Mouse (Mus musculus): ENCODE measurements around the gene Tenm4. TPM values are rescaled to one million over a fixed set of nuclear protein-coding genes. Genes with fewer than 3 reads are reported as not detected.
A peak's percentile ranks its signal among the peaks of the same experiment; 100 is the strongest.

The Tenm4 gene
- total RNA-seq, 2 experiments from 2014 or later = 127 to 178 TPM

DNA sequence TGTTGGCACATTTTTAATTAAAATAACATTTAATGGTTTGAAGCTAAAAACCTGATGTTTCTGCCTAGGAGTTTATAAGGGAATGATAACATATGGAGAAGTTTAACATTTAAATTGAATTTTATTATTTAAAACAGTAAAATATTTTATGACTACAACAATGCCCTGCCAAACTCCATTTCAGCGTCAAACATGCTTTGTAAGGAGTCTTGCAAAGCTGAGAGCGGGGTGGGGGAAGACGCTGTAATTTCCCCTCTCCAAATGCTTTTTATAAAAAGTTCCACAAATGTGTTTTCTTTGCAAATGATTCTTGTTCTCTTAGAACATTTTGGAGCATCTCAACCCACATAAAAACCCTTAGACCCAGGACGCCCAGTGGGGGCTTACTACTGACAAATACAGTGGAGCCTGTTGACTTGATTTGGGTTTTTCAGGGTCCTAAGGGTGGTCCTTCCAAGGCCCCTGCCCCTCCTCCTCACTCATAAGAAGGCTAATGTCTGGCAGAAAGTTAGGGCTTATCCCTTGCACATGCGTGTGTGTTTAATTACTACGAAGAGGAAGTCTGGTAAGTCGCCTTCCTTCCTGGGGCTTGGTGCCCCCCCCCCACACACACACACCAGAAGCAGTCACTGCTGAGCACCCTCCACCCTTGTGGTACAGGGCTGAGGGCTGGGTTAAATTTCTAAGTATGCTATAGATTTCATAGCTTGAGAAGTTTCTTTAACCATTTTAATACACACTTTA is 563.4 kb downstream of the Tenm4 start:
- no peak for DNase-seq (ENCODE audit: low spot score in 2 of 2)
- intact Hi-C loops (cut with DNase I) = no loop called here

DNA sequence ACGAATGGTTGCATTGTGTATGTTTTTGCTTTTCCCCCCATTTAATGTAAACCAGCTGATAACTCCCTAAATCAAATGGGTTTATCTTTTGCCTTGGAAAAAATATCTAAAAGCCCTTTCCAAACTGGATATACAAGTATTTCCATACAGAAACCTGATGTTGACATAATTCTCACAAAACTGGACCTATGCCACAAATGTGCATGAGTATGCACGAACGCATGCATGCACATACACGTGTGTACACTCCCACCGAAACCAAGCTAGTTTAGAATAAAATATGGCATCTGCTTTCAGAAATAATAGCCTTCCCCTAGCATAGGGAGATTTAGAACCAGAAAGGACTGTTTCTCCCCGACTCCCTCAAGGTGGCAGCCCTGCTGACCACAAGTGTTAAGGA is 569.6 kb downstream of the Tenm4 start:
- intact Hi-C loops (cut with DNase I) = no loop called here

DNA sequence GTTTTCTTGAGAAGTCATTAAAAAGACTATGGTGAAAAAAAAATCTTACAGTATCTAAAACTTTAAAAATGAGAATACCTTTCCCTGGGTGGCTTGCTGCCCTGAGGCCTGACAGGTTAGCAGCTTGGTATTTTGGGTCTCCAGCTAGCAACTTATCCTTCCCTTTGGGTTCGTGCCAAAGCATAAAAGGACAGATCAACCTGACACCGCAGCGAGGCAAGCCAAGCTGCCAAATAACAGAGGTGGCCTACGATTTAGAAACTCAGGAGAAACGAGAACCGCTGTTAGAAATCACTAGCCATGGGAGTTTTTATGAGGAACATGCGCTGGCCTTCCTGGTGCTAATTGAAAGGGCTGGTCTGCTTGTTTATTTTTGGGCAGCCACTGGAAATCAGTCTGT is 571.2 kb downstream of the Tenm4 start:
- no peak for DNase-seq (ENCODE audit: low spot score in 2 of 2)
- intact Hi-C loops (cut with DNase I) = no loop called here

More for the DNA sequence above, 569.6 kb downstream of the Tenm4 start:
- DNase-seq (ENCODE audit: low spot score in 2 of 2) = no peak

DNA sequence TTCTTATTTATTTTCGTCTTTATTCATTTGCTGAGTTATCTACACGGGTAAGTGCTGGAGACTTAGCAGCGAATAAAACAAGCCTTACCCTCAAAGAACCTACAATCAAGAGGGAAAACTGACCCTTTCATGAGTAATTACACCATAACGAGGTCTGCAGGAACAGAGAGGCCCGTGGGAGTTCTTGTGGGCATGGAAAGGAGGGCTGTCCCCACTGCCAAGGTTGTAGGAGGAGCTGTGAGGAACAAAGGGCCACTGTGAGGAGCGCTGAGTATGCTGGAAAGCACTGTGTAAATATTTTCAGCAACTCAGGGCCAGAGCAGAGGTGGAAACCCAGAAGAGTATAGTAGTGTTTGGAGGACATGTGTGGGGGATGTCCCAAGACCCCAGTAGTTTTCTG is 574.9 kb downstream of the Tenm4 start:
- intact Hi-C loops (cut with DNase I) = no loop called here
- peak in 1 of 2 experiments; percentile 34 for DNase-seq (ENCODE audit: low spot score in 2 of 2)

DNA sequence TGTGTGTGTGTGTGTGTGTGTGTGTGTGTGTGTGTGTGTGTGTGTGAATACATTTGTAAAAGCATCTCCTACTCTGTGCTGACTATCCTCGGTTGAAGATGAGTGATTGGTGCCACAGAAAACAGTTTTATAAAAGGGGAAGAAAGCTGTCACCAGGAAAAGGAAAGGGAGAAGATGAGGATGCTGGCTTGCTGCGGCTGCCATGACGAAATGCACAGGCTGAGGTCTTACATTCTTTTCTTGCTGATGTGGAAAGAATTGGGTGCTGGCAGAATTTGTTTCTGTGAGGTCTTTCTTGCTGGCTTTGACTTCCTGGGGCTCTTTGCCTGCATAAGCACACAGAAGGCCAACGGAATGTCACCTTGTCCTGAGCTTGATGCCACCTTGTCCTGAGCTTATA is 575.7 kb downstream of the Tenm4 start:
- intact Hi-C loops (cut with DNase I) = no loop called here

DNA sequence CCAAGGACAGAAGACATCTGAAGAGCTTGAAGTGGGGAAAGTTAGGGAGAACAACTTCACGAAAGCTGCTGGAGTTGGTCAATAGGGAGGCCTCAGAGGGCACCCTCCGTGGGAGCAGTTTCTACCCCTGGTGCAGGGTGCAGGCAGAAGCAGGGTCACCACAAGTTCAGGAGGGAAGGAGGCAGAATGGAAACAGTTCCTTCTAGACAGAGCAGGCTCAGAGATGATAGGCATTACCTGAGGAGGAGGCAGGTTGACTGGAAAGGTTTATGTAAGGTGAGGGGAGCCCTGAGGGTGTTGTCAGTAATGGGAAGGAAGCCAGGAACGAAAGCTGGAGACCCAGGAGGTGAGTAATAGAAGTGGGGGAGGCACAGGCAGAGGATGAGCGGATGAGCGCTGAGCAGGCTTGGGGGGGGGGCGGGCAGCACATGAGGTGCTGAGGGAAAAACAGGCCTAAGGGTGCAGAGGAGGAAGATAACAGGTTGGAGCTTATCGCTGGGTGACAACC is 577.5 kb downstream of the Tenm4 start:
- intact Hi-C loops (cut with DNase I) = no loop called here
- DNase-seq (ENCODE audit: low spot score in 2 of 2) = no peak

More for the DNA sequence above, 575.7 kb downstream of the Tenm4 start:
- DNase-seq (ENCODE audit: low spot score in 2 of 2) = no peak

DNA sequence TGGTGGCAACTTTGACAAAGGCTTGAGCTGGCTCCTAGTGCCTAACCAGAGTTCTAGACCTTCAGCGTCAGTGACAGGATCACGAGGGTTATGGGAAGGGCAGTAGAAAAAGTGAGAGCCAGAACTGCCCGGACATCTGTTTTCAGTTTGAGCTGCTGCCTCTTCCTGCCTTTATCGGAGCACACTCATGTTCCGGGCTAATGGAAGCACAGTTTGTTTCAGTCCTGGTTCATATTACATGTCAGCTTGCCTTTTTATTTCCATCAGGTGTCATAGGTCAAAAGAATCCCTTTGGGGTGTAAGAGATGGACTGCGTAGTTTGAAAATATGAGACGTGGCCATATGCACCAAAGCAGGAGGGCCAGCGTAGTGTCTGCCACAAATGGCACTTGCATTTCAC is 578.7 kb downstream of the Tenm4 start:
- no peak for DNase-seq (ENCODE audit: low spot score in 2 of 2)
- intact Hi-C loops (cut with DNase I) = no loop called here

DNA sequence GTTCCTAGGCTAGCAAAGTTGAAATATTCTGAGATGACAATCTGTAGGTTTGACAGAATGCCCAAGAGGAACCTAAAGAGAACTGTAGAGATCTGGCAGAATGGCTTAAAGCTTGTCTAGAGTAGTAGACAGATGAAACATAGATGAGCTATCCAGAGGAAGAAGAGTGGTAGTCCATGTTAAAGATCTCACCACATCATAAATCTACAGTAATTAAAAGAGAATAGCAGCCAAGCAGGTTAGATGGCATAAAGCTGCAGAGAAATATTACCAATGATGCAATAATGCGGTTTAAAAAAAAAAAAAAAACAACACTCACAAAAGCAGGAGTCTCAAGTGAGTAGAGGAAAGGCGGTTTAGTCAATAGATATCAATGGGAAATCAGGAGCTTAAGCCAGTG is 580.2 kb downstream of the Tenm4 start:
- intact Hi-C loops (cut with DNase I) = no loop called here
- no peak for DNase-seq (ENCODE audit: low spot score in 2 of 2)

DNA sequence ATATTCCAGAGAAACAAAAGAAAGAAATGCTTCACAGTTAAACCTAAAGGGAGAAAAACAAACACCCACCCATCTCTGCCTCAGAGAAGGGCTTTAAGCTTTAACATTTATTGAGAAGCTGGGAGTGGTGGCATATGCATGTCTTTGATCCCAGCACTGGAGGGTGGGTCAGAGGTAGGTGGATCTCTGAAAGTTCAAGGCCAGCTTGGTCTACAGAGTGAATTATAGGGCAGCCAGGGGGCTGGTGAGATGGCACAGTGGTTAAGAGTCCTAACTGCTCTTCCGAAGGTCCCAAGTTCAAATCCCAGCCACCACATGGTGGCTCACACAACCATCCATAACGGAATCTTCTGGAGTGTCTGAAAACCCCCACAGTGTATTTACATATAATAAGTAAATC is 581.7 kb downstream of the Tenm4 start:
- intact Hi-C loops (cut with DNase I) = no loop called here
- DNase-seq (ENCODE audit: low spot score in 2 of 2) = no peak

DNA sequence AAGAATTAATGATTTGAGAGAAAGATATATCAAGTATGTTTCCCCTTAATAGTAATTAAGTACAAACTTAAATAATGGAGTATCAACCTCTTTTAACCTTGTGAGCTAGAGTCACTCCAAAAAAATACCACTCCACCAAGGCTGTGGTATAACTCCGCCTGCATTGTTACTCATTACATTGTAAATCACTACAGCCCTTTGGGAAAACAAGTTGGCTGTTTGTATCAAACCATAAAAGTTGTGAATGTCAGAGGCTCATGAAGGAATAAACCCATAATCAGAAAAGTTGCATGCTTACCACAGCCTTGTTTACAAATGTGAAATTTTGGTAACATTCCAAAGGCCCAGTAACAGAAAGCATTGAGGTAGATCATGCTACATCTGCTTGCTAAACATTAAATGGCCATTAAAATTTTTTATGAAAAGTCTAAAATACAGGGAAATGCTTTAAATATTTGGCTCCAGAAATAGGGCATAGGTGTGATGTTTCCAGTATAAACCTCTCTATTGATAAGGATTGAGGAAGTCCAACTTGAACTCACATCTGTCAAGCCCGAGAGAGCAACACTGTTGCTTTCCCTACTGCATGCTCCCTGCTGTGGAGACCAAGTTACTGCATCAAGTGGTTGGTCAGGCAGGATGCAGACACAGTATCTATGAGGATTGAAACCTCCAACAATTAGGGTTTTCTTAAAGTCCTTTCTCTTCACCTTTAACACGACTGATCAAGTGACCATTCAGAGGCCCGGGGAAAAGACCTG is 582.5 kb downstream of the Tenm4 start:
- intact Hi-C loops (cut with DNase I) = no loop called here
- no peak for DNase-seq (ENCODE audit: low spot score in 2 of 2)

DNA sequence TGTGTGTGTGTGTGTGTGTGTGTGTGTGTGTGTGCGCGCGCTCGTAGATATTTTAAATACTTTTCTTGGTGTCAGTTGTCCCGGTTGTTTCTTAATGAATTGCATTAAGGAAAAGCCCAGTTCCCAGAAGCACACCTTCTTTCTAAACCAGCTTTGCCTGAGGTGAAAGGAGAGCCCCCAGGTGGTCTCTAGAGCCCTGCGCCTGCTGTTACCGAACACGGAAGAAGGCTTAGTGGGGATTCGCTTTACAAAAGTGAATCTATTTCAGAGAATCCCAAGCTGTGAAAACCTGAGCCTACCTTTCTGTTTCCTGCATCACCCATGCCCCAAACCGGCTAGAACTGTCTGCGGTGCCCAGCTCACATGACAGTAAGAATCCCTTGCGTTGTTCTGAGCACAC is 583.1 kb downstream of the Tenm4 start:
- intact Hi-C loops (cut with DNase I) = no loop called here
- no peak for DNase-seq (ENCODE audit: low spot score in 2 of 2)

DNA sequence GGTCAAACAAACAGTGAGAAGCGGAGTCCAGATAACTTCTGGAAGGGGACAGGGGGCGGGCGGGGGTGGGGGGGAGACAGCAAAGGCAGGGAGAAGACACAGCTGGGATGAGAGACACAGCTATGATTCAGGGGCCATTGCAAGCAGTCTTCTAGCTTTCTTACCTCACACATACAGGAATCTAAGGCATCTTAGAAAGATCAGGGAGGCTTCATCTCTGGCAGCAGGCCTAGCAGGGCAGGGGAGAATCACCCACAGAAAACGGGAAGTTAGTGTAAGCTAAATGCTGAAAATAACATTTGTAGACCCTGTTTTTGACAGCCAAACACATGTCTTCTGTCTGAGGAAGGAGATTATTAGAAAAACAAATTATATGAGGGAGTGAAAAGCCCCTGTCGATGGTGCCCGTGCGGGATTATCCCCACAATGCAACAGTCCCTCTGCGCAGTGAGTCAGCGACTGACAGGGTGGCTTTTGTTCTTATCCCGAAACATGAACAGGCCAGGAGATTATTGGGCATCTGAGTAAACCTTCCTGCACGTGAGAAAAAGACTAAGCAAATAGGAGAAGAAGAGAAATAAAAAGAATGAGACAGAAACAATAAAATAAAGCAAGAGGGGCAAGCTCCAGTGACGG is 584.5 kb downstream of the Tenm4 start:
- intact Hi-C loops (cut with DNase I) = no loop called here
- no peak for DNase-seq (ENCODE audit: low spot score in 2 of 2)

DNA sequence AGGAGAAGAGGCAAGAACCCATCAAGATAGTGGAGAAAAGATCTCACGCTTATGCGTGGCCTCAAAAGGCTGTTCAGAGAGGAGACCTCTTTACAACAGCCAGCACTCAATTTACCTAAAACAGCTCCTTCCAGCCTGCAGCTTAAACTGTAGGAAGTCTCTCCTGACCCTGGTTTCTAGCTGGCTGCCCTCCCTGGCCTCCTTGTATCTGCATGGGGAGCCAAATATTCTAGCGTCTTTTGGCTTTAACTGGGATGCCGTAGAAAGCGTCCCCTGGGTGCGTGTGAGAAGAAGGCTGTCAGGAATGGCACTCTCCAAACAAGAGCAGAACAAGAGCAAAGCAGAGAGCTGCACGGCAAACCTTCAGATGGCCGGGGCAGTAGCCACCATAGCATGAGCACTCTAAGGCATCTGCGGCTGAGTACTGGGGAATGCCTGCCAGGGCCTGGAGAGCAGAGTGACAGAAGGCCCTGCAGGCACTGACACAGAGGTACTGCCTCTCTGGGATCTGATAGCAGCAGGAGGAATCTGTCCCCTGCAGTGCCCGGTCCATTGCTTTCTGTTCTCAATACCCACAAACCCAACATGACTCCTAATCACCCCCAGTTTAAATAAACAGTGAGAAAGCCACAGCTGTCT is 585.2 kb downstream of the Tenm4 start:
- DNase-seq (ENCODE audit: low spot score in 2 of 2) = no peak
- intact Hi-C loops (cut with DNase I) = no loop called here

DNA sequence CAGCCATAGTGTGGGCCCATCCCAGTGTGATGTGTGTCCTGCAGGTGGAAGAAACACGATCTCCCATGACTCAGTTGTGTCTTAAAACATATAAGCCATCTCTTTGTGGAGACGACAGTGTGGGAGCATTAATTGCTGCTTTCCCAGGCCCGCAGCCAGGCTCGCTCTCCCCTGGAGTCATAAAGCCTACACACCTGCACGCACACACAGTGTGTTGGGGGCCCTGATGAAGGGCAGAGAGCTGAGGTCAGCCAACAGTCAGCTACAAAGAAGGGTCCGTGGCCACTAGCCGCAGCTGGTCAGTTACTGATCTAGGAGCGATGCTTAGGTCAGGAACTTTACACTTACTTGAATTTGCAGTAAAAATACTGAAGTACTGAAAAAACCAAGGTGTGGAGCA is 586.0 kb downstream of the Tenm4 start:
- no peak for DNase-seq (ENCODE audit: low spot score in 2 of 2)
- intact Hi-C loops (cut with DNase I) = no loop called here

DNA sequence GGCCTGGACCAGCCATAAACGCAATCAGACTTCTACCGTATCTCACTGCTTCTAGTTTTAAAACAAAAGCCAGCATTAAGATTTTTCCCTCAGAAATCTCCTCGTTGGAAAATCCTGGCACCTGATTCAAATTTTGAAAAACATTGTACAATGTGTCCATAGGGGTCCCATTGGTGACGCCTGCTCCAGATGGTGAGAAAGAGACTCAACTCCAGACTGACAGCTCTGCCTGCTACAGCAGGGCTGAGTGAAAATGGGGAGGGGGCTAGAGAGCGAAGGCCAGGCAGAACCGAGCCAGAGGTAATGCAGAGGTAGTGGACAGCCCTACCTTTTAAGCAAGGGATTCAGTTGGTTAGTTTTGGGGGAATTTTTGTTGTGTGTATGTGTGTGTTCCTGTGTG is 589.2 kb downstream of the Tenm4 start:
- intact Hi-C loops (cut with DNase I) = no loop called here
- DNase-seq (ENCODE audit: low spot score in 2 of 2) = no peak

DNA sequence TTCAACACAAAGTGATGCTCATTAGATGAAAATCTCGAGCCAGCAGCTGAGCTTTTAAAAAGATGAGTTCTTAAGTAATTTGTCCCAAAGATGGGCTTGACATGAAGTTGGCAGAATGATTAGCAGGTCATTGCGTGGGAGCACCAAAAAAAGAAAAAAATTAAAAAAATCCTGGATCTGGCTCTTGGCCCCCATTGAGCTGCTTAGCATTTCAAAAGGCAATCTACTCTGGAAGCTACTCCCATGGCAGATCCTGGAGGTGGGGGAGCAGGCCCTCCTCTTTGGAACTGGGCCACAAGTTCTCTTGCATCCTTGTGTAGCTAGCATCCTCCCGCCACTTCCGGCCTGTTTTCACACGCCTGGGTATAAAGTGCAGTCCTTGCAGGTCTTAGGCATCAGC is 590.1 kb downstream of the Tenm4 start:
- DNase-seq (ENCODE audit: low spot score in 2 of 2) = no peak
- intact Hi-C loops (cut with DNase I) = no loop called here

DNA sequence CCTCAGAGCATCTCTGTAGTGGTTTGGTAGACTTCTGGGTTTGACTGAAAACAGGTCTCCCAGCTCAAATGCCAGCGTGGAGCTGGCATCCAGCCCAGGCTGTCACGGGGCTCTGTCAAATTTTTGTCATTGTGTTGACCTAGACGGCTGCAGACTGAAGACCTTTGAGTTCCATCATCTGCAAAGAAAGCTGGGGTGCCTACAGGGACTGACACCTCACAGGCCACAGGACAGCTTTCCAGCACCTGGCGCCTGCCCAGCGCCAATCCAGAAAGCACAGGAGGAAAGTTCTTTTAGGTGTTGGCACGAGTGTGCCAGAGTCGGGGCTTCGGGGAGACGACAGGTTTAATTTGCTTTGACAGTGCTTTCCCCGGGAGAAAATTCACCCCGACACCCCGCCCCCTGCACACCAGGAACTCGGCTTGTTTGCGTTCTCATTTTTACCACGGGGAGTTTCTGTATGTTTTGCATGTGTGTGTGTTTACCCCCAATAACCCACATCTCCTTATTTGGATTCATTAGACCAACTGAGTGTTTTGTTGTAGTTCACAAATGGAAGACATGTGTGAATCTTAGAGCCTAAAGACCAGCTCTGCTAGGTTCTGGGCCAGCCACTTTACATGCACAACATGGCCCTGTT is 594.4 kb downstream of the Tenm4 start:
- intact Hi-C loops (cut with DNase I) = no loop called here
- no peak for DNase-seq (ENCODE audit: low spot score in 2 of 2)

DNA sequence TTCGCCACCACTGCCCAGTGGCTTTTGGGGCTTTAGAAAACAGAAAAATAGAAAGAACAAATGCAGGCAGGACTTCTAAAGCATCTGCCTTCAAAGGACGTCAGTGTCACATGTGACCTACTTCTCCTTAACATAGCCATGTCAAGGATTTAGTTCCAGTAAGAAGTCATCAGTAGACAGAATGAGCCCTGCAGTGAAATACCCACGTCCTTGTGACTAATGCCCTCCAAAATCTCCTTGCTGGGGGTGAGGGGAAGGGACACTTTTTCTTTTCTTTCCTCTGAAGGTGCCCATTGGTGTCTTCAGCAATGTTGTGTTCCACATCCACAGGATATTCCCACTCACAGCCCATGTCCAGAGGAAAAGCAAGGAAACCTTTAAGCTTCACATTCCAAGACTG is 596.0 kb downstream of the Tenm4 start:
- intact Hi-C loops (cut with DNase I) = no loop called here
- no peak for DNase-seq (ENCODE audit: low spot score in 2 of 2)

DNA sequence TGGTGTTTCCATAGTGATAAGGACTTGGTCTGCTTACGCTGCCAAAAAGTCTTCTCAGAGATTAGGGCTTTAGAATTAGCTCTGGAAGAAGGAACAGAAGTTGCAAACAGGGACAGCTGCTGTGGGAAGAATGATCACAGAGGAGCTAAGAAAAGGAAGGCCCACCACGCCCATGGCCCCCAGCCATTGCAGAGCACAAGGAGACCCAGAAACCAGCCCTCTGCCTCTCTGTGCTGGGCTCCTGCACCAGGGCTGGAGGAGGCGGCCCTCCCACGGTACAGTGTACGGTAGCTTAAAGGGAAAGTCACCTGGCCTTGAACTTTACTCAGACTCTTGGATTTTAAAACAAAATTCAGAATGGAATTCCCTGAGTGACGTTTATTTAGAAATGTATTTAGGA is 597.7 kb downstream of the Tenm4 start:
- DNase-seq (ENCODE audit: low spot score in 2 of 2) = peak in 1 of 2 experiments; percentile 47
- intact Hi-C loops (cut with DNase I) = no loop called here

DNA sequence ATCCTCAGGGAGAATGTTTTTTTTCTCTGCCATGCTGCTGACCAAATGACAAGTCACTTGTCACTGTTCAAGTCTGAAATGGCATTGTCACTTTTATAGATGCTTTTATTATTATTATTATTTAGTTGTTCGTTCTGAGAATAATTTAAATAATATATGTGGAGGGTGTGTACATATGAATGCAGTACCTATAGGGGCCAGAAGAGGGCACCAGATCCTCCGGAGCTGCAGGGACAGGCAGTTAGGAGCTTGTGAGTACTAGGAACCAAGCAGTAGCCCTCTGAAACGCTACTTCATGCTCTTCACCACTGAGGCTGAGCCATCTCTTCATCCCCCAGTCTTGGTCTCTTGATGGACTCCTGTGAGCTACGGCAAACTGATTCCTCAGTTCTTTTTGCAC is 598.7 kb downstream of the Tenm4 start:
- intact Hi-C loops (cut with DNase I) = no loop called here

More for the DNA sequence above, 598.7 kb downstream of the Tenm4 start:
- no peak for DNase-seq (ENCODE audit: low spot score in 2 of 2)
